Mouse (Mus musculus): ENCODE results near the gene Actl6b. TPM values are rescaled to one million over a fixed set of nuclear protein-coding genes. Genes with fewer than 3 reads are reported as not detected.

The Actl6b gene
- polyA plus RNA-seq, 1 experiment from 2014 or later: 4.4 TPM

DNA sequence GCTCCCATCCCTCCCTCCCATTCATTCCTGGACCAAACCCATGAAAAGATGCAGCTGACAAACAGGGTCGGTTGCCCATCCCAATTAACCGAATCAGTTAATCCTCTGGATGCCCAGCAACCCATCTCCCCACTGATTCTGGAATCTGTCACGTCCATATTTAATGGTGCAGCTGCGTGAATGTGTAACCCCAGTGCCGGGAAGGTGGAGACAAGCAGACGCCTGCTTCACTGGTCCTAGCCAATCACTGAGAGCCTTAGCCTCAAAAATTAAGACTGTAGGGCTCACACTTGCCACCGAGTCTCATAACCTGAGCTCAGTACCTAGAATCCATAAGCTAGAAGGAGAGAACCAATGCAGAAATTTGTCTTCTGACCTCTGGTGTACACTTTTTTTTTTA is 42.6 kb downstream of the Actl6b start:
- Histone ChIP-seq H3K4me2 (ENCODE audit: low read depth, low read length) (no peak overlapping the region), H3K4me1 (ENCODE audit: control insufficient read depth, insufficient read depth, low read length) (peaks cover 12% of the 10 kb centered on the region), H3K9me3 (ENCODE audit: control insufficient read depth, low read length) (no peaks in the 10 kb centered on the region), H3K9ac (ENCODE audit: low read depth, low read length) (no peak overlapping the region), H3K27me3 (replicated peaks; ENCODE audit: control insufficient read depth, insufficient read depth, low read length) (no peaks in the 10 kb centered on the region), H3K27ac (ENCODE audit: low read length) (no peak overlapping the region), H3K36me3 (ENCODE audit: control insufficient read depth, insufficient read depth, low read length) (no peaks in the 10 kb centered on the region), H3K4me3 (ENCODE audit: low read length) (no peak overlapping the region)
- 74% methylated on average over 7 of the region's 7 CpGs for WGBS
- ATAC-seq: no peak

DNA sequence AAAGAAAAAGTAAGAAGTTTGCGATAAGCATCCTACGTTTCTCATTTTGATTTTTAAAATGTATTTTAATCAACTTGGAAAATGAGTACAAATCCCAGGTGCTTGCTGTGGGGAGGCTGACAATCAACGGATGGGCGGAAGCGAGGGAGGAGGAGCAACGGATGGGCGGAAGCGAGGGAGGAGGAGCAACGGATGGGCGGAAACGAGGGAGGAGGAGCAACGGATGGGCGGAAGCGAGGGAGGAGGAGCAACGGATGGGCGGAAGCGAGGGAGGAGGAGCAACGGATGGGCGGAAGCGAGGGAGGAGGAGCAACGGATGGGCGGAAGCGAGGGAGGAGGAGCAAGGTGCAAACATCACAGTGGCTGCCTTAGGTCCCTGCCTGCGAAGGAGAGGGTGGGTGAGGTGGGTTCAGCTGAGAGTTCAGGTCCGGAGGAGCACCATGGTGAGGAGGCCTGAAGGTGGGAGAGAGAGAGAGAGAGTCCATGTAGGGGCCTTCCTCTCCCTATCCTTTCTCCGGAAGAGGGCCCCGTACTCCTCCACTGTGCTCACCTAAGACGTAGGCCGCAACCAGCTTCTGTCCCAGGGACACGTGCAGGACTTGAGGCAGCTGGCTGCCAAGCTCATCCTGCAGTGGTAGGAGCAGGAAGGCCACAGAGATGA is 43.4 kb downstream of the Actl6b start:
- Histone ChIP-seq H3K27ac (ENCODE audit: low read length) (peak overlapping the region; percentile 13; the same call in 1 of the 2 replicates), H3K27me3 (replicated peaks; ENCODE audit: control insufficient read depth, insufficient read depth, low read length) (no peaks in the 10 kb centered on the region), H3K4me2 (ENCODE audit: low read depth, low read length) (peak overlapping the region; percentile 45; the same call in 1 of the 2 replicates), H3K36me3 (ENCODE audit: control insufficient read depth, insufficient read depth, low read length) (no peaks in the 10 kb centered on the region), H3K4me1 (ENCODE audit: control insufficient read depth, insufficient read depth, low read length) (peaks cover 12% of the 10 kb centered on the region), H3K9ac (ENCODE audit: low read depth, low read length) (peak overlapping the region; percentile 48; the same call in 1 of the 2 replicates), H3K9me3 (ENCODE audit: control insufficient read depth, low read length) (no peaks in the 10 kb centered on the region), H3K4me3 (ENCODE audit: low read length) (peak overlapping the region; percentile 20; the same call in 1 of the 2 replicates)
- WGBS: 30% methylated on average over 28 of the region's 30 CpGs
- ATAC-seq: no peak

DNA sequence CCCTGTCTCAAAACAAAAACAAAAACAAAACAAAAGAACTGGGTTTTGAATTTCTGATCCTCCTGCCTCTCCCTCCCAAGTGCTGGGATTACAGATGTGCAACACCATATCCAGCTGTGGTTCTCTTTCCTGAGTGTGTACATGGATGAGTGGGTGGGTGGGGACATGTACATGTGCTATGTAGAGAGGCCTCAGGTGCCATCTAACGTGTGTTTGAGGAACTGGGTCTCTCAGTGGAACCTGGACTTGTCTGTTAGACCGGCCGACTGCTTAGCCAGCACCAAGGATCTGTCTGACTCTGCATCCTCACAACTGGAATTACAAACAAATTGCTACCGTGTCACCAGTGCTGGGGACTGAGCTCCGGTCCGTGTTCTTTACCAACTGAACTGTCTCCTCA is 44.3 kb downstream of the Actl6b start:
- no peaks in the 10 kb centered on the region for H3K36me3 ChIP-seq (ENCODE audit: control insufficient read depth, insufficient read depth, low read length)
- H3K4me2 ChIP-seq (ENCODE audit: low read depth, low read length): no peak overlapping the region
- 94% methylated on average over 6 of the region's 6 CpGs for WGBS
- H3K9ac ChIP-seq (ENCODE audit: low read depth, low read length): no peak overlapping the region
- ATAC-seq: no peak
- H3K27me3 ChIP-seq (replicated peaks; ENCODE audit: control insufficient read depth, insufficient read depth, low read length): no peaks in the 10 kb centered on the region
- no peaks in the 10 kb centered on the region for H3K9me3 ChIP-seq (ENCODE audit: control insufficient read depth, low read length)
- peaks cover 16% of the 10 kb centered on the region for H3K4me1 ChIP-seq (ENCODE audit: control insufficient read depth, insufficient read depth, low read length)
- H3K4me3 ChIP-seq (ENCODE audit: low read length): no peak overlapping the region
- no peak overlapping the region for H3K27ac ChIP-seq (ENCODE audit: low read length)

DNA sequence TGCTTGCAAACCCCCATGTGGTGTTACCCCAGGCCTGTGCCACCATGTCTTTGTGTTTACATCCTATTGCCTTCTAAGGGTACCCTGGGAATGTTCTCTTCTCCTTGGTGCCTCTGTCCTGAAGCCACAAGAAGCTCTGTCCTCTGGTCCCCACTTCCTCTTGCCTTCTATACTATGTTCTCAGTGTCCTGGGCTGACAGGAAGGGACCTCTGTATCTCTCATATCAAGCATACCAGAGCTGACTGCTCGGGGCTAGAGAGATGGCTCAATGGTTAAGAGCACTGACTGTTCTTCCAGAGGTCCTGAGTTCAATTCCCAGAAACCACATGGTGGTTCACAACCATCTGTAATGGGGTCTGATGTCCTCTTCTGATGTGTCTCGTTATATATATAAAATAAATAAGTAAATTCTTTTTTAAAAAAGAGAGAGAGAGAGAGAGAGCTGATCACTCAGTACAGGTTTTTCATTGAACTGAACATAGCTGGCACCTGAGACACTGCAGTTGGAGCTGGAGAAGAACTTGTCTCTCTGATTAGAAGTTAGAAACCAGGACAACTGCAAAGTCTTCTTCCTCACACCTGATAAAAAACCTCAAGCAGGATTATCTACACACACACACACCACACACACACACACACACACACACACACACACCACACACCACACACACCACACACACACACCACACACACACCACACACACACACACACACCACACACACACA is 44.9 kb downstream of the Actl6b start:
- H3K4me3 ChIP-seq (ENCODE audit: low read length): no peak overlapping the region
- H3K4me2 ChIP-seq (ENCODE audit: low read depth, low read length): no peak overlapping the region
- H3K27me3 ChIP-seq (replicated peaks; ENCODE audit: control insufficient read depth, insufficient read depth, low read length): no peaks in the 10 kb centered on the region
- no peaks in the 10 kb centered on the region for H3K36me3 ChIP-seq (ENCODE audit: control insufficient read depth, insufficient read depth, low read length)
- no peak overlapping the region for H3K9ac ChIP-seq (ENCODE audit: low read depth, low read length)
- H3K9me3 ChIP-seq (ENCODE audit: control insufficient read depth, low read length): no peaks in the 10 kb centered on the region
- no peak for ATAC-seq
- H3K4me1 ChIP-seq (ENCODE audit: control insufficient read depth, insufficient read depth, low read length): peaks cover 22% of the 10 kb centered on the region
- H3K27ac ChIP-seq (ENCODE audit: low read length): no peak overlapping the region
- WGBS: 76% methylated on average over 2 of the region's 2 CpGs

DNA sequence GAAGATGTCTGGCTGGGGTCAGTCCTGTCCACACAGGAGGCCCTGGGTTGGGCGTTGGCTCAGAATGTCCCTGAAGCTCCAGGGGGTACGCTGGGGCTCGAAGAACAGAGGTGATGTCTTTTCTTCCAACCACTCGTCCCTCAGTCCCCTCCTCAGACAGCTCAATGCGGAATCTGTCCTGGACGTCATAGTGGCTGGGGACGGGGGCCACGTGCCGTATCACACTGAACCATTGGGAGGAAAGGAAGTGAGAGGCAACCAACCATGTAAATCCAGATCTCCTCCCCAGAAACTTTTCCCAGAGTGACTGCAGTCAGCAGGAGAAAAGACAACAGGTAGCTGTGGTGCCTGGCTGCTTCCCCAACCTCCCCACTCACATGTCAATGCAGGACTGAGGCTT is 46.3 kb downstream of the Actl6b start:
- H3K9ac ChIP-seq (ENCODE audit: low read depth, low read length): peak overlapping the region; percentile 90
- no peaks in the 10 kb centered on the region for H3K36me3 ChIP-seq (ENCODE audit: control insufficient read depth, insufficient read depth, low read length)
- 70% methylated on average over 9 of the region's 9 CpGs for WGBS
- H3K27me3 ChIP-seq (replicated peaks; ENCODE audit: control insufficient read depth, insufficient read depth, low read length): no peaks in the 10 kb centered on the region
- ATAC-seq: no peak
- peak overlapping the region; percentile 97 for H3K4me2 ChIP-seq (ENCODE audit: low read depth, low read length)
- H3K9me3 ChIP-seq (ENCODE audit: control insufficient read depth, low read length): no peaks in the 10 kb centered on the region
- peaks cover 22% of the 10 kb centered on the region for H3K4me1 ChIP-seq (ENCODE audit: control insufficient read depth, insufficient read depth, low read length)
- H3K4me3 ChIP-seq (ENCODE audit: low read length): peak overlapping the region; percentile 83
- H3K27ac ChIP-seq (ENCODE audit: low read length): no peak overlapping the region

DNA sequence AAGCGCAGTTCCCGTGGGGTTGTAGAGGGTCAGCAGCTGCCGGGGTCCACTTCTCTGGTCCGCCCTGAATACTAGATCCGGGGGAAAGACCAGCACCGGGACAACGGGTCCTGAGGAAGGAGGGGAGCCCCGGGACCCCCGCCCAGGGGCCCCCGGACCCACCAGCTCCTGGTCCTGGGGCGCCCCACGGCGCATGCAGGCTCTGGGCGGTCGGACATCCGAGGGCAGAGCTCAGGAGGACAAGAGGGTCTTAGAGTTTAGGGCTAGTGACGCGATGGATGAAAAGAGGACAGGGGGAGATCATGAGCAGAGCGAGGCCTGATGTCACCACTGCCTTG is 46.9 kb downstream of the Actl6b start:
- Histone ChIP-seq H3K4me1 (ENCODE audit: control insufficient read depth, insufficient read depth, low read length) (peaks cover 22% of the 10 kb centered on the region), H3K4me3 (ENCODE audit: low read length) (peak overlapping the region; percentile 83), H3K27ac (ENCODE audit: low read length) (peak overlapping the region; percentile 84), H3K36me3 (ENCODE audit: control insufficient read depth, insufficient read depth, low read length) (no peaks in the 10 kb centered on the region), H3K9ac (ENCODE audit: low read depth, low read length) (peak overlapping the region; percentile 90), H3K4me2 (ENCODE audit: low read depth, low read length) (peak overlapping the region; percentile 97), H3K9me3 (ENCODE audit: control insufficient read depth, low read length) (no peaks in the 10 kb centered on the region), H3K27me3 (replicated peaks; ENCODE audit: control insufficient read depth, insufficient read depth, low read length) (no peaks in the 10 kb centered on the region)
- peak; percentile 59 for ATAC-seq
- WGBS: under 1% methylated on average over 19 of the region's 19 CpGs

DNA sequence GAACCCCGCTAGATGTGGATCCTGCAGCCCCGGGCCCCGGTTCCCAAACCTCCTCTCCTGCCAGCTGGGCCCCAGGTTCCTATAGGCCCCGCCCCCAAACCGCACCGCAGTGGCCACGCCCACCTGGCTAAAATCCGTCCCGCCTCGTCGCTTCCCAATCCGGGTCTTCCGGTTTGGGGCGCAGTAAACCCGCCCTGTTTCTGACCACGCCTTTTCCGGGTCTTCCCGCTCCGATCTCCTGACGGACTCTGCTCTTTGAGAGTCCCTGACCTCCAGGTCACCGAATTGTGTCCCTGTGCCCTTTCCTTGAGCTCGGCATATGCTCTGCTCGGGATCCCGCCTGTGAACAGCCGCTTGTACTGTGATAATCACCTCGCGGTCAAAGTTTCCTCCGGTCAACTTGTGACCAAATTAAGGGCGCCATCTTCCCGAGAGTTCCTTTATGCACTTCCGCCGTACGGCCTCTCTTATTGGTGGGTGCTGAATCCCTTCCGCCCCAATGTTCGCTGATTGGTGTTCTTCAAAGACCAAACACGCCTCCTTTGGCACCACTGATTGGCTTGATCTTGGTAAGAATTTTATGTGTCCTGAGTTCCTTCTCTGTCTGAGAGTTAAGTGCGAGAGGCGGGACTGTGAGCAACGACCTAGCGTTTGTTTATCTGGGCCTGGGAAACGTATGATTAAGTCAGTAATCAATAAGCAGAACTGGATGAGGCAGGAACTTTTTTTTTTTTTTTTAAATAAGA is 47.5 kb downstream of the Actl6b start, which contains the start of gene Mospd3:
TSS of gene Mospd3 (minus strand) at position 440 of the 746 bp plus-strand sequence.
- peak within 1 kb of the TSS; percentile 83 for H3K4me3 ChIP-seq (ENCODE audit: low read length)
- H3K27me3 ChIP-seq (replicated peaks; ENCODE audit: control insufficient read depth, insufficient read depth, low read length): no peaks in the 10 kb centered on the region
- no peaks in the 10 kb centered on the region for H3K9me3 ChIP-seq (ENCODE audit: control insufficient read depth, low read length)
- peak within 1 kb of the TSS; percentile 97 for H3K4me2 ChIP-seq (ENCODE audit: low read depth, low read length)
- peaks cover 22% of the 10 kb centered on the region for H3K4me1 ChIP-seq (ENCODE audit: control insufficient read depth, insufficient read depth, low read length)
- H3K9ac ChIP-seq (ENCODE audit: low read depth, low read length): peak within 1 kb of the TSS; percentile 90
- H3K27ac ChIP-seq (ENCODE audit: low read length): peak within 1 kb of the TSS; percentile 92
- under 1% methylated on average over 41 of the region's 41 CpGs for WGBS
- peak; percentile 96 for ATAC-seq
- H3K36me3 ChIP-seq (ENCODE audit: control insufficient read depth, insufficient read depth, low read length): no peaks in the 10 kb centered on the region

DNA sequence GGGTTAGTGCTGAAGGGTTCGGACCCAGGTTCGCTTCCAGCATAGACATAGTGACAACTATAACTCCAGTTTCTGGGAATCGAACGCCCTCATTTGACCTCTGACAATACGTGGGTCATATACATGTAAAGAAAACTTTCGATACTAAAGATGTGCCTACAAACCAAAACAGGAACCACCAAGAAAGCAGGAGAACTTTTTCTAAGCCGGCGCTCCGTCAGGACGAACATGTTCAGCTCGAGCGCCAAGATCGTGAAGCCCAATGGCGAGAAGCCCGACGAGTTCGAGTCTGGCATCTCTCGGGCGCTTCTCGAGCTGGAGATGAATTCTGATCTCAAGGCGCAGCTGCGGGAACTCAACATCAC is 48.0 kb downstream of the Actl6b start:
- Histone ChIP-seq H3K4me3 (ENCODE audit: low read length) (peak overlapping the region; percentile 83), H3K9me3 (ENCODE audit: control insufficient read depth, low read length) (no peaks in the 10 kb centered on the region), H3K4me1 (ENCODE audit: control insufficient read depth, insufficient read depth, low read length) (peaks cover 22% of the 10 kb centered on the region), H3K27me3 (replicated peaks; ENCODE audit: control insufficient read depth, insufficient read depth, low read length) (no peaks in the 10 kb centered on the region), H3K4me2 (ENCODE audit: low read depth, low read length) (peak overlapping the region; percentile 63), H3K36me3 (ENCODE audit: control insufficient read depth, insufficient read depth, low read length) (no peaks in the 10 kb centered on the region), H3K9ac (ENCODE audit: low read depth, low read length) (peak overlapping the region; percentile 90), H3K27ac (ENCODE audit: low read length) (peak overlapping the region; percentile 92)
- WGBS: under 1% methylated on average over 22 of the region's 22 CpGs
- ATAC-seq: peak; percentile 5; the same call in 1 of the 2 replicates

All from intestine, embryonic 16.5 days (tissue).